Mouse (Mus musculus): ENCODE results near the gene Rreb1. TPM values are rescaled to one million over a fixed set of nuclear protein-coding genes. Genes with fewer than 3 reads are reported as not detected.

Gene Rreb1
- polyA plus RNA-seq, 1 experiment from 2014 or later: 8.8 TPM

DNA sequence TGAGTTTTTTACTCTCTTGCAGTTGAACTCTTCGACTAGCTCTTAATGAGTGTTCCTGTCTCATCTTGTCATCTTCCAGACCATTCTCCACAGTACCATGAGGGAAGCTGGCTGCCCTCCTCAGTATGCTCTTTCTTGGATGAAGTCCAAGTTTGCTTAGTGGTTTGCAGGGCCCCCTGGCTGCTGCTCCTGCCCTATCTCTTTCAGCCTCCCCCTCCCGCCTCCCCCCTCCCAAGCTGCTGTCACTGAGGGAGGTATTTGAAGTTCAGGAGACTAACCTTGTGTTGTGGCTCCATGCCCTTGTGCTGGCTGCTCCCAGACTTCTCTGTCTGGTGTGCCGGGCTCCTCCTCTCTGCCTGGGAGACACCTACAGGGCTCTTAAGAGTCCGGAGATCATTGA lies 43.2 kb downstream of the Rreb1 start:
- Histone ChIP-seq H3K4me2 (no peak overlapping the region), H3K4me3 (no peak overlapping the region), H3K9me3 (replicated peaks) (no peaks in the 10 kb centered on the region), H3K27me3 (replicated peaks) (no peaks in the 10 kb centered on the region), H3K36me3 (no peaks in the 10 kb centered on the region), H3K9ac (peak overlapping the region; percentile 10; the same call in 1 of the 2 replicates), H3K27ac (no peak overlapping the region), H3K4me1 (peaks cover 42% of the 10 kb centered on the region)
- ATAC-seq: no peak
- WGBS (ENCODE audit: insufficient replicate concordance): 28% methylated on average over 4 of the region's 4 CpGs

DNA sequence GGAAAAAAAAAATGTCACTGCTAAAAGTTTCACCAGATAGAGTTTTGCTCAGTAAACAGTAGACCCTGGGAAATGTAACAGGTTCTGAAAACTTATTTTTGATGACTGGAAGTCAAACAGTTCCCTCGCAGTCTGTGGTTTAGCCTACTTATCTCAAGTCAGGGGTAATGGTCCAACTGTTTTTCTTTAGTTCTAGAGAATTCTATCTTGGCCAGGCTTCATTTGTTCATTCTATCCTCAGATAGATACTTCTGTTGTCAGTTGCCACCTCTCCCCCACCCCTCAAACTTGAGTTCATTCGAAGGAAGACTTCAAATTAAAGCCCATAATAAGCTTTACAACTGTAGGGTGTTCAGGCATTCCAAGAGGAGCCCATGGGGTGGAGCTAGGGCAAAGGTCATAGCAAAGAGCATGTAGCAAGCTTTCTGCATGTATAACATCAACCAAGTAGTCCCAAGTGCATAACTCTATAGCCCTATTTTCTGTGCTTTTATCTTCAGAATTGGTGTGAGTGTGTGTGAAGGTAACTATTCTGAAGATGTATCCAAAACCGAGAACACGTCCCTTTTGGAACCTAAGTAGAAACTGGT lies 46.2 kb downstream of the Rreb1 start:
- Histone ChIP-seq H3K27ac (peak overlapping the region; percentile 89), H3K4me1 (peaks cover 54% of the 10 kb centered on the region), H3K9ac (peak overlapping the region; percentile 17), H3K36me3 (no peaks in the 10 kb centered on the region), H3K9me3 (replicated peaks) (no peaks in the 10 kb centered on the region), H3K4me3 (peak overlapping the region; percentile 92; the same call in 1 of the 2 replicates), H3K4me2 (peak overlapping the region; percentile 95), H3K27me3 (replicated peaks) (no peaks in the 10 kb centered on the region)
- 20% methylated on average over 4 of the region's 4 CpGs for WGBS (ENCODE audit: insufficient replicate concordance)
- ATAC-seq: no peak

DNA sequence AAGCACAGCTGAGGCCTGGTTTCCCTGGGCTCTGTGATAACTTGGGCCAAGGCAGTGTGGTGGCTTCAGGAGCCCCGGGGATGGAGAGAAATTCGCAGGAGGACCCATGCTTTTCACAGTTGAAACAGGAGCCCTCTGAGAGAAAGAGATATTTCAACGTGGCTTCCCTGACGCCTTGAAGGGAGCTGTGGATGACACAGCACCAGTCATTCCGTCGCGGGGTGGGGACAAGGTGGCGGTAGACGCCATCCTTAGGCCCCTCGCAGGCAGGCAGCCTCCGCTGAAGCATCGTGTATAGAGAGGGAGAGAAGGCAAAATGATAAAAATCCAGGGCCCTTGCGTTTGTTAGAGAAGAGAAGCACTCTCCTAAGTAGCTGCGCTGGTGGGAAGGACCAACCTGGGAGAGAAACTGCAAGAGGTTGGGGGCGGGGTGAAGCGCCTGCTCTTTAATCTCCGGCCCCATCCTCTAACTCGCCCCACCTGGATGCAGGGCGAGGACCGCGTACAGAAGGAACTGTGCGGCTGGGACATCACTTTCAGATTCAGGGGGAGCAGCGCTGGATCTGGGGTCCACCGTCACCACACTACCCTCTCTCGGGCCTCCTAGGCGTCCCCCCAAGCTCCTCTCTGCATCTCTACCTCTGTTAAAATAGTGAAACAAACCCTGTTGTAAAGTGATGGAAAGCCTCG lies 46.9 kb downstream of the Rreb1 start:
- Histone ChIP-seq H3K4me1 (peaks cover 57% of the 10 kb centered on the region), H3K9me3 (replicated peaks) (no peaks in the 10 kb centered on the region), H3K27ac (peak overlapping the region; percentile 89), H3K4me3 (peak overlapping the region; percentile 92), H3K36me3 (no peaks in the 10 kb centered on the region), H3K27me3 (replicated peaks) (no peaks in the 10 kb centered on the region), H3K9ac (peak overlapping the region; percentile 85), H3K4me2 (peak overlapping the region; percentile 95)
- 1% methylated on average over 27 of the region's 27 CpGs for WGBS (ENCODE audit: insufficient replicate concordance)
- ATAC-seq: peak; percentile 70

DNA sequence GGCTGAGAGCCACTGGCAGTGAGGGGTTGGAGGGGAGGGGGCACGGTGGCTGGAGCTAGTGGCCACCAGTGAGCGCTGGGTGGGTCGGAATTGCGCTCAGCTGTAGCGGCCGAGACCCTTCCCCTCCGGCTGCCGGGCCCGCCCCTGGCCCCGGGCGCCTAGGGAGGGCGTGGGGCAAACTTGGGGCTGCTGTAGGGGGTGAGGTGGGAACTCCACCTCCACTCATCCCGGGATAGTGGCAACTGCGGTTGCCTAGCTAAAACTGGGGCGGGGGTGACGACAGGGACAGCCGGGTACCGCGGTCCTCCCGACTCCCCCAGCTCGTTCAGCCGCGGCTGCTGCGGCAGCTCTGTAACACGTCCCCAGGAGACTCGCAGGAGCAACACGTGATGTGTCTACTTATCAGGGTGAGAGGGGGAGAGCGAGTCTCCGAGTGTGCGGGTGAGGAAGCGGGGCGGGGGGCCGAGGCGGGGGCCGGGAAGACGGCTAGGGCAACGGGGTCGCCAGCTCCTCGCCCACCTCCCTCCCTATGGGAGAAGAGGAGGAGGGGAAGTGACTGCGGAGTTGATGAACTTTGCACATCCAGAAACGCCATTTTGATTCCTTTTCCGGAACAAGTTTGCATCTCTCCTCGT lies 47.6 kb downstream of the Rreb1 start:
- Histone ChIP-seq H3K9ac (peak overlapping the region; percentile 85), H3K27me3 (replicated peaks) (no peaks in the 10 kb centered on the region), H3K9me3 (replicated peaks) (no peaks in the 10 kb centered on the region), H3K27ac (peak overlapping the region; percentile 89), H3K4me2 (peak overlapping the region; percentile 95), H3K4me3 (peak overlapping the region; percentile 92), H3K36me3 (no peaks in the 10 kb centered on the region), H3K4me1 (peaks cover 62% of the 10 kb centered on the region)
- WGBS (ENCODE audit: insufficient replicate concordance): under 1% methylated on average over 43 of the region's 43 CpGs
- peak; percentile 76 for ATAC-seq

DNA sequence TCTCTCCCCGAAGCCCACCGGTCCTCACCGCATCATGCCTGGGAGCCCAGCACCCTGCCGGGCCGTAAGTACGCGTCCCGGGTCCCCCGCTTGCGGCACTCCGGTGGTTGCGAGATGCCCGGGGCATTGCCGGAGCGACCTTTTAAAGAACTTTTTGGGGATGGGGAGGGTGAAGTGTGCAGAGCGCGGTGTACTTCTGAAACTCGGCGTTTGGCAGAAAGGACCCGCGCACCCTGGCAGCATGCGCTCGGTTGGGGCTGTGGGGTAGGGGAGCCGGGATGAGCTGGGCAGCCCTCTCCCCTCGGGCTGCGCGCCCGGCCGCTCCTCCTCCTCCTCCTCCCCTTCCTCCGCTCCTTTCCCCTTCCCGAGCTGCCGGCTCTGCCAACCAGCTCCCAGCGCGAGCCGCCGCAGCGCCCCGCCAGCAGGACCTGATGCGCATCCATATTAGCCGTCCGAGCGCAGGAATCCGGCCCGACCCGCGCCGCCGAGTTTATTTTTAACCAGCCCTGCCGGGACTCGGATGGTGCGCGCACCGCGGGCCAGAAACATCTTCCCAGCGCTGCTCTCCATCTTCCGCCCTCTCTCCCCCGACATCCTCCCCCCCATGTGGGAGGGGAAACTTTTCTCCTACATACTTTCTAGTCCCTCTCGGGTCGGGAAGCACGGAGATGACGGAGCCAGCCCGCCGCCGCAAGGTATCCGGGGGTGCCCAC lies 48.2 kb downstream of the Rreb1 start:
- Histone ChIP-seq H3K27me3 (replicated peaks) (no peaks in the 10 kb centered on the region), H3K9ac (peak overlapping the region; percentile 85), H3K27ac (peak overlapping the region; percentile 89), H3K4me1 (peaks cover 62% of the 10 kb centered on the region), H3K9me3 (replicated peaks) (no peaks in the 10 kb centered on the region), H3K4me2 (peak overlapping the region; percentile 95), H3K4me3 (peak overlapping the region; percentile 92), H3K36me3 (no peaks in the 10 kb centered on the region)
- WGBS (ENCODE audit: insufficient replicate concordance): under 1% methylated on average over 58 of the region's 65 CpGs
- peak; percentile 17 for ATAC-seq

DNA sequence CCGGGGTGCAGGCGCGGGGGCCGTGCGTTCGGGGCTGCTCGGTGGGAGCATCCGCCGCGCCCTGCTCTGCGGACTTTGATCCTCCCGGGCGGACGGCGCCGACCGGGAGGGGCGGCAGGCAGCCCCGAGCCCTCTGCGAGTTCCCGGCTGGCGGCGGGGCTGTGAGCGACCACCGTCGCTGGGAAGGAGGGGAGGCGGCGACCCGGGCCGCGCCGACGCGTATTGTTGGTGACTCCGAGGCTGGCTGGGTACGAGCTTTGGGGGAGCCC lies 48.7 kb downstream of the Rreb1 start:
- H3K27ac ChIP-seq: peak overlapping the region; percentile 89
- under 1% methylated on average over 36 of the region's 36 CpGs for WGBS (ENCODE audit: insufficient replicate concordance)

DNA sequence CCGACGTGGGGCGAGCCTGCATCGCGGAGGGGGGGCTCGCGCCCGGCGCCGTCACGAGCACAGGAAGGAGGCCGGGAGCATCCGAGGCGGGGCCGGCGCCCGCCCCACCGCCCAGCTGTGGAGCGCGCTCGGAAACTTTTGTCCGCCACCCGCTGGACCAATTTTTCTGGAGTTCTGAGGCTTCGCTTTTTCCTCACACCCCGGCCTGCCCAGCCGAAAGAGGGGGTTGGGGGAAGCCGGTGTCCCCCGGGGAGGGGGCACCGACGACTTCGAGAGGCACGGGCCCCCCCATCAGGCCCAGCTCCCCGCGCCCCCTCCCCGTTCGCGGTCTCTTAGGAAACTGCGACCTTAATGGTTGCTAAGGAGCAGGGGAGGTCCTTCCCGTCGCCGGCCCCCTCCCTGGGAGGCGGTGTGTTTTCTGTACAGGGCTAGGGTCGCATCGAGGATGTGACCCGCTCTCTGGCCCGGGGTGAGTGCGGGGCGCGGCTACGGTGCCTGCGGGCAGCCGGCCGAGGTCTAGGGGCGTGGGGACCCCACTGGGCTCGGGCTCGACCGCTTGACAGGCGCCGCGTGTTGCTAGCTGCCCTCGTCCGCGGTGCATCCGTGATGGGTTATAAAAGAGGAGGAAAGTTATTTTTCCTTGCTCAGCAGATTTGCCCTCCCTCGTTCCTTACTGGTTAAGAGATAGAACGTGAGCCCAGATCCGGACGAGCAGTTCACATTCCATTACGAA lies 49.2 kb downstream of the Rreb1 start:
- peaks cover 67% of the 10 kb centered on the region for H3K4me1 ChIP-seq
- peak overlapping the region; percentile 89 for H3K27ac ChIP-seq
- under 1% methylated on average over 58 of the region's 69 CpGs for WGBS (ENCODE audit: insufficient replicate concordance)
- no peaks in the 10 kb centered on the region for H3K9me3 ChIP-seq (replicated peaks)
- no peaks in the 10 kb centered on the region for H3K27me3 ChIP-seq (replicated peaks)
- peak overlapping the region; percentile 85 for H3K9ac ChIP-seq
- no peaks in the 10 kb centered on the region for H3K36me3 ChIP-seq
- H3K4me3 ChIP-seq: peak overlapping the region; percentile 92
- H3K4me2 ChIP-seq: peak overlapping the region; percentile 95
- peak; percentile 43; the same call in 1 of the 2 replicates for ATAC-seq

More for the DNA sequence above, 48.7 kb downstream of the Rreb1 start:
- H3K4me1 ChIP-seq: peaks cover 62% of the 10 kb centered on the region
- peak overlapping the region; percentile 95 for H3K4me2 ChIP-seq
- H3K36me3 ChIP-seq: no peaks in the 10 kb centered on the region
- no peaks in the 10 kb centered on the region for H3K9me3 ChIP-seq (replicated peaks)
- H3K4me3 ChIP-seq: peak overlapping the region; percentile 92
- 0 out of 2 replicates have a peak, but pooled peaks have one; percentile 30 for ATAC-seq
- peak overlapping the region; percentile 85 for H3K9ac ChIP-seq
- H3K27me3 ChIP-seq (replicated peaks): no peaks in the 10 kb centered on the region

DNA sequence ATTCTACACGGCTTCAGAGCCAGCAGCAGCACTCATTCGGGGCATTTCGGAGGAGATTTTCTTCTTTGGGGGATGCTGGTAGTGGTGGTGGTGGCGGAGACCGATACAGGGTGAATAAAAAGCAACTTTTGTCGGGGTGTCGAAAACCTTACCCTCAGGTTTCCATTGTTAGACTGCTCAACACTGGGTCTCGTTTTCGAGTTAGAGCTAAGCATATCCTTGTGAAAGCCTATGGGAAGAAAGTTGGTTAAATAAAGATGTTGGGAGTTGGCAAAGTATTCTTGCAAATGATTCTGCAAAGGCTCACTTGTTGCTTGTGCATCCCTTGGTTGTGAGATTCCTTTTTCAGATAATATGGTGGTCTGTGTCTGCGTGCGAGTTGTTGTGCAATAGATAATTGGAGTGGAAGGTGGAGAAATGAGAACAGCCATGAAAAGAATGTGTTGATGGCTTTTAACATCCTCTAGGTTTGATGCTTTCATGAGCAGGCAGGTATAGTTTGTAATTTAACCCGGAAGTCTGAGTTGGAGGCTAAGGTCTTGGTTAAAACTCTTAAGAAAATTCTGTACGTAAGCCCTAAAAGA lies 49.9 kb downstream of the Rreb1 start:
- WGBS (ENCODE audit: insufficient replicate concordance): 9% methylated on average over 13 of the region's 13 CpGs
- peak overlapping the region; percentile 85 for H3K9ac ChIP-seq
- H3K27ac ChIP-seq: peak overlapping the region; percentile 89
- H3K4me3 ChIP-seq: peak overlapping the region; percentile 92
- H3K36me3 ChIP-seq: no peaks in the 10 kb centered on the region
- ATAC-seq: no peak
- H3K4me2 ChIP-seq: peak overlapping the region; percentile 95
- H3K27me3 ChIP-seq (replicated peaks): no peaks in the 10 kb centered on the region
- H3K9me3 ChIP-seq (replicated peaks): no peaks in the 10 kb centered on the region
- peaks cover 74% of the 10 kb centered on the region for H3K4me1 ChIP-seq

DNA sequence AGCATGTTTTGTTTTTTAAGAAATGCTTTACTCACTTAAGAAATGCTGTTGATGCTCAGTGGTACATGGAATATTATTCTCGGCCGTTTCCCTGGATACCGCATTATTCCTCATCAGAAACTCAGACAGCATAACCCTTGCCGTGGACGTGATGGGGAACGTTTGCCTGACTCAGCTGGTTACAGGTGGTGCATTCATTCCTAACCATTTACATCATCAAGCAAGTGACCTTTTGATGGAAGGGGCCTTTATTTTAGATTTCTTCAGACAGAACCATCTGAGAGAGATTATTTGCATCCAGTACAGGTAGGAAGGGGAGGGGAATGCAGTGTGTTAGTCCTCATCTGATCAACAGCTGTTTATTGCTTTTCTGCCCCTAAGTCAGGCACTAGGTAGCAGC lies 50.7 kb downstream of the Rreb1 start:
- Histone ChIP-seq H3K27ac (no peak overlapping the region), H3K36me3 (no peaks in the 10 kb centered on the region), H3K27me3 (replicated peaks) (no peaks in the 10 kb centered on the region), H3K4me2 (peak overlapping the region; percentile 95), H3K4me1 (peaks cover 82% of the 10 kb centered on the region), H3K9ac (no peak overlapping the region), H3K4me3 (no peak overlapping the region), H3K9me3 (replicated peaks) (no peaks in the 10 kb centered on the region)
- WGBS (ENCODE audit: insufficient replicate concordance): 53% methylated on average over 6 of the region's 6 CpGs
- ATAC-seq: no peak

DNA sequence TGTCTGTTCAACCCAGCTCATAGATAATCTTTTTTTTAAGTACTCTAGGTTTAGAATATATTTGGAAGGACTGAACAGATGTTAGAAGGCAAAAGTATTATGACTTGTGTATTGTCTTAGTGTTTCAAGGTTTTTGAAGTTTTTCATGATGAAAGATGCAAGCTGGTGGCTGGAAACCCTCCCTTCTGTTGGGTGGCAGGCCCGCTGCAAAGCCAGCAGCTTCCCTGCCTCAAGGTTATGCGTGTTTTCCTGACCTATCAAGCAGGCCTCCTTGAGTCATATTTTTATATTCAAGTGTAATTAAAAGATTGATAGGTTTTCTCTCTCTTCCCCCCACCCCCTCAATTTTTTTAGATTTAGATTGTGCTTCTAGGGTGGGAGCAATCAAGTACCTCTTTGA lies 52.1 kb downstream of the Rreb1 start:
- Histone ChIP-seq H3K4me2 (no peak overlapping the region), H3K9ac (no peak overlapping the region), H3K36me3 (no peaks in the 10 kb centered on the region), H3K27me3 (replicated peaks) (no peaks in the 10 kb centered on the region), H3K4me1 (peaks cover 75% of the 10 kb centered on the region), H3K27ac (no peak overlapping the region), H3K4me3 (no peak overlapping the region), H3K9me3 (replicated peaks) (no peaks in the 10 kb centered on the region)
- ATAC-seq: no peak
- WGBS (ENCODE audit: insufficient replicate concordance): 65% methylated on average over 2 of the region's 2 CpGs

DNA sequence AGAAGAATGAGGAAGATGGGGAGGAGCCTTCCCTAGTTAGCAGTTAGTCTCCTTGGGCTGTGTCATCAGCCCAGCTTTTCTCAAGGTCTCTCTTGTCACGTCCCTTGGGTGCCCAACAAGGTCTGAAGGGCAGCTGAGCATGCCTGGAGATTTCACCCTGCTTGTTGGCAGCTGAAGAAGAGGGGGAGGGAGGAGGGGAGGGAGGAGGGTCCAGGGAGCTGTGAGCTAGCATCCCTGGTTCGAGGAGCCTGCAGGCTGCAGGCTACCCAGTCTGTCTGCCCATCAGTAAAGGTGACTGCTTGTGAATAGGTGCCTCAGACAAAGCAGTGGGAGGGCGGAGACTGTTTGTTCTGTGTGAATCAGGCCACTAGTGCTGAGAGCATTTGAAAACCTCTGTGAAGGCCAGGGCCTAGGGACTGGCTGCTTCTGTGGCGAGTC lies 52.7 kb downstream of the Rreb1 start:
- 47% methylated on average over 4 of the region's 4 CpGs for WGBS (ENCODE audit: insufficient replicate concordance)
- Histone ChIP-seq H3K27ac (peak overlapping the region; percentile 48), H3K4me2 (peak overlapping the region; percentile 12; the same call in 1 of the 2 replicates), H3K9ac (no peak overlapping the region), H3K27me3 (replicated peaks) (no peaks in the 10 kb centered on the region), H3K9me3 (replicated peaks) (no peaks in the 10 kb centered on the region), H3K4me1 (peaks cover 70% of the 10 kb centered on the region), H3K4me3 (no peak overlapping the region), H3K36me3 (no peaks in the 10 kb centered on the region)
- no peak for ATAC-seq

Measured in liver, embryonic 12.5 days (tissue).